Mouse (Mus musculus) liver, embryonic 13.5 days (tissue): Measurements from ENCODE around the gene C3ar1. TPM values are rescaled to one million over a fixed set of nuclear protein-coding genes. Genes with fewer than 3 reads are reported as not detected.

Source experiments
- microRNA-seq: library from miRNA; unstranded; fragments of <30 nt; microRNA quantifications from one replicate; pipeline ENCODE4, GENCODE M21; 2016
- polyA plus RNA-seq: library from polyadenylated mRNA; unstranded; fragments of >200 nt; fragmentation: Nextera tagmentation; extraction: Ambion mirVana; gene quantifications from 2 replicates; pipeline ENCODE4 v1.2.1, GENCODE M21; 2015

C3ar1 gene
- polyA plus RNA-seq, 1 experiment from 2014 or later: 1.1 TPM

Small RNA genes lying within 50 kb of the gene (microRNA-seq; reads per million reads assigned to microRNA genes)
- not detected for gene Mir7231

Other genes with a start within 250 kb of the C3ar1 start
- gene Gdf3, start 246.1 kb downstream of the C3ar1 start, polyA plus RNA-seq: 5.4 and 5.6 TPM in 2 replicates
- not detected in 2 replicates for gene Dppa3, start 229.8 kb downstream of the C3ar1 start, polyA plus RNA-seq
- not detected in 2 replicates for gene Nanog, start 148.7 kb downstream of the C3ar1 start, polyA plus RNA-seq
- gene Slc2a3, start 54.5 kb downstream of the C3ar1 start, polyA plus RNA-seq: 18.6 and 21.4 TPM in 2 replicates
- 1.0 and 1.2 TPM in 2 replicates for gene Foxj2, start 36.2 kb downstream of the C3ar1 start, polyA plus RNA-seq
- 24.9 and 27.8 TPM in 2 replicates for gene Necap1, start 18.3 kb upstream of the C3ar1 start, polyA plus RNA-seq
- gene Clec4a1, start 65.7 kb upstream of the C3ar1 start, polyA plus RNA-seq: 3.7 TPM in 2 replicates
- gene Clec4a3, start 96.4 kb upstream of the C3ar1 start, polyA plus RNA-seq: 3.5 and 3.6 TPM in 2 replicates
- not detected in 2 replicates for gene Clec4a4, start 134.2 kb upstream of the C3ar1 start, polyA plus RNA-seq
- gene Clec4b1, start 193.8 kb upstream of the C3ar1 start, polyA plus RNA-seq: not detected in 2 replicates